Mouse (Mus musculus) ES-E14 (cell line): ENCODE measurements around the gene Disc1.

Source experiments
- CHD2 ChIP-seq: IDR thresholded peaks from 2 replicates; pipeline ENCODE4 v1.6.1; 2014; ENCODE audit warnings: mild to moderate bottlenecking, low read depth, low read length, inconsistent platforms
- HCFC1 ChIP-seq: IDR thresholded peaks from 2 replicates; pipeline ENCODE4 v1.6.1; 2012; ENCODE audit warnings: low read length, inconsistent platforms, borderline replicate concordance; ENCODE audit not compliant: insufficient read depth
- ZNF384 ChIP-seq: IDR thresholded peaks from 2 replicates; pipeline ENCODE4 v1.6.1; 2012; ENCODE audit warnings: low read depth, low read length, inconsistent platforms

GRCm38 (mm10) chr8:125074141-125074540 lies 20.1 kb downstream of the Disc1 start:
- TF ChIP-seq HCFC1 (no peak), ZNF384 (no peak), CHD2 (no peak)
